Mouse (Mus musculus) midbrain, embryonic 15.5 days (tissue): Measurements from ENCODE around the gene Glrp1. TPM values are rescaled to one million over a fixed set of nuclear protein-coding genes. Genes with fewer than 3 reads are reported as not detected.

Experiments used
- ATAC-seq: fragments of 200-750 bp; cut with Nextera tagmentation; replicated peaks from 2 replicates; pipeline ENCODE4 v1.8.0; 2017; ENCODE audit warnings: moderate TSS enrichment
- H3K27ac ChIP-seq: fragments of 300-500 bp; sonication (generic); 2 replicates; pipeline ENCODE4 v1.5.1; 2015; ENCODE audit warnings: mild to moderate bottlenecking, inconsistent platforms
- H3K27me3 ChIP-seq: fragments of 300-500 bp; sonication (generic); replicated peaks from 2 replicates; pipeline ENCODE4 v1.6.1; 2015; ENCODE audit warnings: inconsistent platforms
- H3K36me3 ChIP-seq: fragments of 300-500 bp; sonication (generic); replicated peaks from 2 replicates; pipeline ENCODE4 v1.6.1; 2015; ENCODE audit warnings: inconsistent platforms
- H3K4me1 ChIP-seq: fragments of 300-500 bp; sonication (generic); 2 replicates; pipeline ENCODE4 v1.6.1; 2015; ENCODE audit warnings: inconsistent platforms
- H3K4me2 ChIP-seq: fragments of 300-500 bp; sonication (generic); 2 replicates; pipeline ENCODE4 v1.6.1; 2015; ENCODE audit warnings: inconsistent platforms, mild to moderate bottlenecking, moderate library complexity
- H3K4me3 ChIP-seq: fragments of 300-500 bp; sonication (generic); 2 replicates; pipeline ENCODE4 v1.5.1; 2015; ENCODE audit warnings: mild to moderate bottlenecking, inconsistent platforms
- H3K9ac ChIP-seq: fragments of 300-500 bp; sonication (generic); 2 replicates; pipeline ENCODE4 v1.6.1; 2015; ENCODE audit warnings: mild to moderate bottlenecking, inconsistent platforms
- H3K9me3 ChIP-seq: fragments of 300-500 bp; sonication (generic); 2 replicates; pipeline ENCODE4 v1.6.1; 2016; ENCODE audit warnings: inconsistent platforms
- WGBS: fragments of 180-500 bp; shearing (Covaris S2); methylation state at CpG from one replicate; pipeline ENCODE4 v1.1.7; 2015; ENCODE audit warnings: mixed read lengths; 5-methylcytosine and 5-hydroxymethylcytosine counted together
- polyA plus RNA-seq: library from polyadenylated mRNA; unstranded; fragments of >200 nt; fragmentation: Nextera tagmentation; extraction: Ambion mirVana; gene quantifications from 2 replicates; pipeline ENCODE4 v1.2.1, GENCODE M21; 2015

The Glrp1 gene
- polyA plus RNA-seq: not detected in 2 replicates

DNA sequence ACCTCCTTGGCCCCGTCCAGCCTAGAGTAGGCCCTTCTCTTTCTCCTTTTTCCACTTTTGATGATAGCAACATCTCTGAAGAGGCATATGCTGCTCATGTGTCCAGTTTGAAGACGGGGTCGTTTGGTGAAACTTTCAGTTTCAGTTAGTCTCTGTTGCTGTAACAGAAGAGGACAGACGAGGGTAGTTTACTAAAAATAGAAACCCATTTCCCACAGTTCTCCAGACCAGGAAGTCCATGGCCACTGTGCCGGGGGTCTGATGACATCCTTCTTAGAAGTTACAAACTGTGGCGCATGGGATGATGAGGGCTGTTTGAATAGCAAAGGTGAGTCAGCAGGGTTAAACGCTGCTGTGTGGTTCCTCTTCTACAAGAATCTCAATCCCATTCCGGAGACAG lies at the start of gene Glrp1:
Glrp1 (minus strand) TSS at position 278 of the 400 bp plus-strand sequence.
- no peak within 1 kb of the TSS for H3K4me3 ChIP-seq
- WGBS: 91% methylated on average over 8 of the region's 8 CpGs
- no peaks in the 10 kb centered on the region for H3K9me3 ChIP-seq
- no peak within 1 kb of the TSS for H3K27ac ChIP-seq
- peaks cover 4% of the 10 kb centered on the region for H3K4me1 ChIP-seq
- H3K9ac ChIP-seq: no peak within 1 kb of the TSS
- H3K4me2 ChIP-seq: no peak within 1 kb of the TSS
- no peaks in the 10 kb centered on the region for H3K36me3 ChIP-seq
- no peaks in the 10 kb centered on the region for H3K27me3 ChIP-seq
- ATAC-seq: no peak

DNA sequence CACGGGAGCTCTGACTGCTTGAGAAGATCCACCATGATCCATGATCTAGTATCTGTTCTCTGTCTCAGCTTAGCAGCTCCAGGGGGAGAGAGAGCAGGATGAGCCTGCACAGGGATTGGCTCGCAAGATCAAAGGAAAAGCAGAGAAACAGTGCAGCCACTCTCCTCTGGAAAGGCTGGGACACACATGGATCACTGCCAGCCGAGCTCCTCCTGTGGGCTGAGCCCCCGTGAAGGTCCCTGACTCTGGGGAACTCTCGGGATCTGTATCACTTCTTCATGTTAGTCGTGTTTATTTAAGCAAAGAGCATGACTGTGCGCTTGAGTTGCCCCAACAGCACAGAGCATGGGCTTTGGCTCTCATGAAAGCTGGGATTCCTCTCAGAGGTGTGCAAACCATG lies 49.4 kb upstream of the Glrp1 start:
- H3K27me3 ChIP-seq: no peaks in the 10 kb centered on the region
- no peak overlapping the region for H3K4me2 ChIP-seq
- H3K9me3 ChIP-seq: no peaks in the 10 kb centered on the region
- no peak overlapping the region for H3K9ac ChIP-seq
- H3K36me3 ChIP-seq: no peaks in the 10 kb centered on the region
- H3K4me3 ChIP-seq: no peak overlapping the region
- no peak overlapping the region for H3K27ac ChIP-seq
- peaks cover 7% of the 10 kb centered on the region for H3K4me1 ChIP-seq
- peak; percentile 62; the same call in 1 of the 2 replicates for ATAC-seq
- WGBS: 15% methylated on average over 7 of the region's 7 CpGs

DNA sequence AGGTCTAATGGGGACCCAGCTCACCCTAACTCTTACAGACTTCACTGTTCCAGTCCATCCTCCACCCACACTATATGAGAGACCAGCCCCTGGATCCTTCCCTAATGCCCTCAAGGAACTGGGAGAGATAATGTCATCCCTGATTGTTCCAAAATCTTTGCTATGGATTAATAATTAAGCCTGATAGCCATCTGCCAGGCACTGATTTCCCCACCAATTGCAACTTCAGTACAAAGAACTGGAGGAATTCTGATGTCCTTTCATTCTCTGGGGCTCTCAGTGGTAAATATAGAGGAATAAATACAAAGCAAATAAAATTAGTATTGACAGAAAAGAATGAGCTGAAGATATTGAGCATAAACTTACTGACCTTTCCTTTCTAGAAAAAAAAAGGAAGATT lies 48.9 kb upstream of the Glrp1 start:
- Histone ChIP-seq H3K4me3 (no peak overlapping the region), H3K9ac (no peak overlapping the region), H3K4me2 (no peak overlapping the region), H3K4me1 (peaks cover 11% of the 10 kb centered on the region), H3K27me3 (no peaks in the 10 kb centered on the region), H3K36me3 (no peaks in the 10 kb centered on the region), H3K9me3 (no peaks in the 10 kb centered on the region), H3K27ac (no peak overlapping the region)
- no peak for ATAC-seq

DNA sequence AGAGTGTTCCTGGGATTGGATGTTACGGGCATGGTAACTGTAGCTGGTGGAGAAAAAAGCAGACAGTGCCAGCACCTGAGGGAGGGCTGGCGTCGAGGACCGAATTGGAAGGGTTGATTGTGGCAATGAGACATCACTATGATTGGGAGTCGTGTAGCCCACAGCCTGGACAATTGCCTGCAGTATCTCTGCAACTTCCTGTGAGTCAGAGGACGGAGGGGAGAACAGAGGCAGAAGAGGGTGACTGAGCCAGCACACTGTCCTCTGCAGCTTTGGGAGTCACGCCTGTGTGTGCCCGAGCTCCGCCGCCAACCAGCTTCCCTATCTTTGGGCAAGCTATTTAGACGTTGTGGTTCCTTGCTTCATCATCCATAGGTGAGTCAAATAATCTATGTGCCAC lies 46.5 kb upstream of the Glrp1 start:
- Histone ChIP-seq H3K36me3 (no peaks in the 10 kb centered on the region), H3K9ac (no peak overlapping the region), H3K4me1 (peaks cover 20% of the 10 kb centered on the region), H3K4me3 (no peak overlapping the region), H3K27me3 (no peaks in the 10 kb centered on the region), H3K27ac (no peak overlapping the region), H3K4me2 (no peak overlapping the region), H3K9me3 (no peaks in the 10 kb centered on the region)
- ATAC-seq: no peak
- WGBS: 93% methylated on average over 11 of the region's 11 CpGs

DNA sequence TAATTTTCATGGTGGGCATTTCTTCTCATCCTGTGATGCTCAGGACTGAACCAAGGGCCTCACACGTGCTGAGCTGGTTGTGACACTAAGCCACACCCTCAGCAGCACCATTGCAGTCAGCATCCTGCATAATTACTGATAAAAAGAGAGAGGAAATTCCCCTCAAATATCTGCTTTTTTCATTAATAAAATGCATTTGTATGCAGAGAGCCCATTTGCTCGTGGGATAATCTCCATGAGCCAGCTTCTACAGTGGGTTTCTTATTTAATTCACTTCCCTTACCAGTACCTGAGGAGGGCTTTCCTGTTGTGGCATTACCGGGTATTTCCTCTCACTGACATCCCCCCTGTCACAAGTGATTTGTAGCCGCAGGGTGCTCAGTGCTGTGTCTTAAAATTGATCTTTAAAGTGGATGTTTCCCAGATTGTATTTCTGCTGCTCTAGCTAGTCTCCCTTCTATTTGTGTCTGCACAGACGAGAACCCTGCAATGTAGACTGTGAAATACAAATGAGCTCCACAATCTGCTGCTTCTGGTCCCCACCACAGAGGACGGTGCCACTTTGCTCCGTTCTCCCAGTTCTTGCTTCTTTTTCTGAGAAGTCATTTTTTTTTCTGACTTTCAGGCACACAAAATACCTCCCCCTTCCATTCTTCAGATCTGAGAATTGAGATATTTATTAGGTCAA lies 43.8 kb upstream of the Glrp1 start:
- Histone ChIP-seq H3K27me3 (no peaks in the 10 kb centered on the region), H3K9me3 (no peaks in the 10 kb centered on the region), H3K9ac (no peak overlapping the region), H3K27ac (peak overlapping the region; percentile 51), H3K4me2 (no peak overlapping the region), H3K4me1 (peaks cover 13% of the 10 kb centered on the region; the same call in 1 of the 2 replicates), H3K36me3 (no peaks in the 10 kb centered on the region), H3K4me3 (no peak overlapping the region)
- WGBS: 31% methylated on average over 7 of the region's 7 CpGs
- ATAC-seq: peak; percentile 70; the same call in 1 of the 2 replicates

DNA sequence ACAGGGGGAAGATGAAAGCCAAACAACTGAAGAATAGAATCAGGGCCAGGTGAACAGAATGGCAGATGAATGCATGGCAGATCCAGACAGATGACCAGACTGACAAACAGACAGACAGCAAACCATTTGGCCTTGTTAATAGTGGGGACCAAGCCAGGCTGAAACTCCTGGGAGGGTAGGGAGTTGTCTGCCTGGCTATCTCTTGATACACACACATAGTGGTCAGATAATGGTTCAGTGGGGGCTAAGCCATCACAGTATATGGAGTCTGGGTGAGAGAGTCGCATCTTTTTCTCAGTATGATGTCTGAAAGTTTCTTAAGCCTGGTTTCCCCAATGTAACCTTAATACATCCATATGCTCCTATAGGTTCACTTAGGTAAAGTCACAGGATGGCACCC lies 39.4 kb upstream of the Glrp1 start:
- WGBS: 85% methylated on average over 1 of the region's 1 CpGs
- H3K36me3 ChIP-seq: no peaks in the 10 kb centered on the region
- no peak overlapping the region for H3K4me3 ChIP-seq
- H3K27ac ChIP-seq: no peak overlapping the region
- H3K9ac ChIP-seq: no peak overlapping the region
- no peaks in the 10 kb centered on the region for H3K27me3 ChIP-seq
- no peak for ATAC-seq
- peaks cover 13% of the 10 kb centered on the region; the same call in 1 of the 2 replicates for H3K4me1 ChIP-seq
- H3K9me3 ChIP-seq: no peaks in the 10 kb centered on the region
- H3K4me2 ChIP-seq: no peak overlapping the region

DNA sequence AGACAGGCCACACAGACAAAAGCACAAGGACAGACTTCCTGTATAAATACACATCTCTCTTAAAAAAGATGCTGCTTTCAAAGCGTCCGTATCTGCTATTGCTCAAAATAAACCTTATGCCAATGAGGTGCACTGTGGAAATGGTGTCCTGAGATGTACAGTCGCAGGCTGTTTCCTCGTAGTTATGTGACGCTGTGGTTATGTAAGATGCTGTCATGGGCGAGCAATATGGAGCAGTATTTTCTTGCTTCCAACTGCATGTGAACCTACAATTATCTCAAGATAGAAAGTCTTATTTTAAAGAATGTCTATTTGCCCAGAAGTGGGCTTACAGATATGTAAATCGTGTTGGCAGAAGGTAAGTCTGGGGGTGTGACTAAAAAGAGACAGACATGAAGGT lies 37.3 kb upstream of the Glrp1 start:
- WGBS: 87% methylated on average over 7 of the region's 7 CpGs

DNA sequence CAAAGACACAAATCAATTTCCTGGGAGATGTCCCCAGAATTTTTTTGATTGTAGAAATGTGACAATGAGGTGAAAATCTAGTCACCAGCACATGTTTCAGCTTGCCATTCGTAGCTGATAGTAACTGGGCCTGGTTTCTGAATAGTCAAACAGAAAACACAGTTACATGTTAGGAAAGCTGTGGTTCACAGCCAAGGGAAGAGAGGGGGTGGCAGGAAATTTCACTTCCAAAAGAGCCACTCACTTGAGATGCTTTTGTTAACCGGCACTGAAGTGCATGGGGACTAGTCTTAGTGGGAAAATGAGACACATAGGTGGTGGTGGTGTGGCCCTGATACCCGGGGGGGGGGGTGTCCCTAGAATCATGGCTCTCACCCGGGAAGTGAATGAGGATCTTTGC lies 33.7 kb upstream of the Glrp1 start:
- Histone ChIP-seq H3K36me3 (no peaks in the 10 kb centered on the region), H3K4me3 (no peak overlapping the region), H3K27me3 (no peaks in the 10 kb centered on the region), H3K9me3 (no peaks in the 10 kb centered on the region), H3K27ac (no peak overlapping the region), H3K4me1 (peaks cover 3% of the 10 kb centered on the region), H3K4me2 (no peak overlapping the region), H3K9ac (no peak overlapping the region)
- WGBS: 68% methylated on average over 4 of the region's 4 CpGs
- ATAC-seq: no peak

More for the DNA sequence above, 37.3 kb upstream of the Glrp1 start:
- Histone ChIP-seq H3K4me1 (no peaks in the 10 kb centered on the region), H3K4me3 (no peak overlapping the region), H3K27ac (no peak overlapping the region), H3K36me3 (no peaks in the 10 kb centered on the region), H3K9me3 (no peaks in the 10 kb centered on the region), H3K4me2 (no peak overlapping the region), H3K9ac (no peak overlapping the region), H3K27me3 (no peaks in the 10 kb centered on the region)
- ATAC-seq: no peak

DNA sequence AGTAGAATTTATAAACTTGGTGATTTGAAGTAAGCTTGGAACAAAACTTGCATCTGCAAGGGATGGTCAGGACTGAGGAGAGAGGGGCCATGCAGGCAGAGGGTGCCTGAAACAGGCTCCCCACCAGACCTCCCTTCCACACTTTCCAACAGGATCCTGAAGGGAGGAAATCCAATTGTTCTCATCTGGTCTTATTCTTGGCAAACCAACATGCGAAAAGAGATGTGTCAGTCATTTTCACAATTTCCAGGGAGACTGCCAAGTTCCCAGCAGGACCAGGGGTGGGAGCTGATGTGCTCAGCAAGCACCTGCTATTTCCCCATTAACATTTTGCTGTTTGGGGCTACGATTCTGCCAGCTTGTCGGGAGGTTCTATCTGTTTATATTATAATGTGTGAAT lies 30.0 kb upstream of the Glrp1 start:
- Histone ChIP-seq H3K9ac (no peak overlapping the region), H3K9me3 (no peaks in the 10 kb centered on the region), H3K27me3 (no peaks in the 10 kb centered on the region), H3K4me3 (no peak overlapping the region), H3K36me3 (no peaks in the 10 kb centered on the region), H3K4me2 (no peak overlapping the region), H3K27ac (0 out of 2 replicates have a peak overlapping the region, but pooled peaks have one; percentile 15), H3K4me1 (peaks cover 3% of the 10 kb centered on the region)
- 44% methylated on average over 3 of the region's 3 CpGs for WGBS
- ATAC-seq: no peak

DNA sequence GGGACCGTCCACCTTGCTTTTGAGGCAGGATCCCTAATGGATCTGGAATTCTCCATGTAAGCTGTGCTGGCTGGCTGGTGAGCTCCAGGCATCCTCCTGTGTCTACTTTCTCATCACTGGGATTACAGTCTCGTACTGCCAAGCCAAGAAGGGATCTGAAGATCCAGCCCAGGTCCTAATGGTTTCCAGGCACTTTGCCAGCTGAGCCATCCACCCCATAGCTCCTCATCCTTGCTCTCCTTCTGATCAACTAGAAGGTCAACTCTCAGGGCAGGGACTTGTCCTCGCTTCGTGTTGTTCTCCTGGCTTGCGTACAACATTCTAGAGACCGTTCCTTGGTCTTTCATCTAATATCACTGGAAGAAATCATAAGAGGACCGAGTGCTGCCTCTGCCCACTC lies 29.4 kb upstream of the Glrp1 start:
- no peak overlapping the region for H3K4me2 ChIP-seq
- no peak overlapping the region for H3K9ac ChIP-seq
- 78% methylated on average over 7 of the region's 7 CpGs for WGBS
- 0 out of 2 replicates have a peak overlapping the region, but pooled peaks have one; percentile 15 for H3K27ac ChIP-seq
- no peak overlapping the region for H3K4me3 ChIP-seq
- ATAC-seq: no peak
- peaks cover 3% of the 10 kb centered on the region for H3K4me1 ChIP-seq
- no peaks in the 10 kb centered on the region for H3K9me3 ChIP-seq
- H3K36me3 ChIP-seq: no peaks in the 10 kb centered on the region
- no peaks in the 10 kb centered on the region for H3K27me3 ChIP-seq

DNA sequence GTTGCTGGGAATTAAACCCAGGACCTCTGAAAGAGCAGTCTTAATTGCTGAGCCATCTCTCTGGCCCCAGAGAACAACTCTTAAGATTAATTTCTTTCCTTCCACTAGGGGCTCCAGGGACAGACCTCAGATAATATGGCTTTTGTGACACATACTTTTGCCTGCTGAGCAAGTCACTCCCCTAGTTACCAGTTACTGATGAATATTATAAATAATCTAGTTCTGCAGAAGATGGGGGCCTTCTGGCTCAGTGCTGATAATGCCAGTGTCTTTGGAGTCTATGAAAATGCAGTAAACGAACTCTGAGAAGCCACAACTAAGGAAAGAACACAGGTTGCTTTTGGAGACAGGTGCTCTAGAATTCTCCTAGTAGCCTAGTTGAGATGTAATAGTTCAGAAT lies 26.4 kb upstream of the Glrp1 start:
- no peak overlapping the region for H3K27ac ChIP-seq
- H3K9ac ChIP-seq: no peak overlapping the region
- H3K27me3 ChIP-seq: no peaks in the 10 kb centered on the region
- no peak overlapping the region for H3K4me2 ChIP-seq
- no peaks in the 10 kb centered on the region for H3K36me3 ChIP-seq
- H3K4me1 ChIP-seq: peaks cover 3% of the 10 kb centered on the region
- no peak for ATAC-seq
- WGBS: 83% methylated on average over 1 of the region's 1 CpGs
- no peak overlapping the region for H3K4me3 ChIP-seq
- H3K9me3 ChIP-seq: no peaks in the 10 kb centered on the region

DNA sequence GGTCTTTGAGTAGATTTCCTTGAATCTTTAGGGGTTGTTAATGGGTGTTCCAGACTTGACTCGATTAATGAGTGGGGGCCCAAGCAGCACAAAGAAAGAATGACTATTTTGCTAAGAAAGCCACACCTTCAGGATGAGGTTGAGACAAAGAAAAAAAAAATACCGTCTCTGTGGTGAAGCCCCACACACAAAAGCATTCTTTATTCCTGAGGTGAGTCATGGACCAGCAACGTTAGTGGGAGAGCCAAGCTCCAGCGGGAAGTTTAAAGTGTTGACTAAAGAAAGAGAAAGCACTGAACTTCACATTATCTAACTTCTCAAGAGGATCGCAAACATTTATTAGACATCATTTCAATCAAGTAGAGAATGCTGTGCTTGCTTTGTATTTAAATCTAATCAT lies 24.2 kb upstream of the Glrp1 start:
- Histone ChIP-seq H3K27ac (no peak overlapping the region), H3K4me3 (no peak overlapping the region), H3K4me2 (no peak overlapping the region), H3K9ac (no peak overlapping the region), H3K4me1 (peaks cover 2% of the 10 kb centered on the region; the same call in 1 of the 2 replicates), H3K27me3 (no peaks in the 10 kb centered on the region), H3K9me3 (no peaks in the 10 kb centered on the region), H3K36me3 (no peaks in the 10 kb centered on the region)
- 67% methylated on average over 5 of the region's 5 CpGs for WGBS
- ATAC-seq: no peak

DNA sequence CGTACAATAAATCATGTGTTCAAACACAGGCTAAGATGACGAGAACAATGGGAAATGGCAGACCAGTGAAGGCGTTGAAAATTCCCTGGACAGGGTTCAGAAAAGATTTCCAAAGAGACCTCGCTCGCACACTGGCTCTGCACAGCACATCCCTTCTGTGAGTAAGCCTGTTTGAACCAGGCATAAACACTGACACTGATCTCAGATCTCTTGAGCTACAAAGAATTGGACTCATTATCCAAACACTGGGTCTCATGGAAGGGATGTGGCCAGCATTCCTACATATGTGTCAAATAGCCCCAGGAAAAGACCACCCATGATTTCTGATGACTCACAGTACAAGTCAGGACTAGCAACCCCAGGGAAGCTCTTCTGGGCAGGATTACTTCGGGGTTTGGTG lies 16.3 kb upstream of the Glrp1 start:
- ATAC-seq: no peak
- Histone ChIP-seq H3K4me1 (no peaks in the 10 kb centered on the region), H3K4me3 (no peak overlapping the region), H3K27ac (no peak overlapping the region), H3K9ac (no peak overlapping the region), H3K27me3 (no peaks in the 10 kb centered on the region), H3K36me3 (no peaks in the 10 kb centered on the region), H3K9me3 (no peaks in the 10 kb centered on the region), H3K4me2 (no peak overlapping the region)
- WGBS: 38% methylated on average over 6 of the region's 6 CpGs
